Mouse (Mus musculus) adrenal gland, adult 2 months (tissue): ENCODE results near the gene Usp30. TPM values are rescaled to one million over a fixed set of nuclear protein-coding genes. Genes with fewer than 3 reads are reported as not detected.
A peak's percentile ranks its signal among the peaks of the same experiment; 100 is the strongest.

Experiments
- DNase-seq: peaks from one replicate; pipeline ENCODE4 v3.0.0; 2021
- polyA plus RNA-seq: library from polyadenylated mRNA; depleted of rRNA; stranded (reverse); fragments of >200 nt; gene quantifications from 2 replicates; pipeline ENCODE4 v1.2.3, GENCODE M21; 2012
- total RNA-seq, 2 experiments: library from RNA; stranded (reverse); gene quantifications; 2 replicates each; pipeline ENCODE4 v1.2.3; 2021

Usp30 gene
- total and polyA plus RNA-seq, 3 experiments: 25.4 to 40.0 (median 31.3) TPM

DNA sequence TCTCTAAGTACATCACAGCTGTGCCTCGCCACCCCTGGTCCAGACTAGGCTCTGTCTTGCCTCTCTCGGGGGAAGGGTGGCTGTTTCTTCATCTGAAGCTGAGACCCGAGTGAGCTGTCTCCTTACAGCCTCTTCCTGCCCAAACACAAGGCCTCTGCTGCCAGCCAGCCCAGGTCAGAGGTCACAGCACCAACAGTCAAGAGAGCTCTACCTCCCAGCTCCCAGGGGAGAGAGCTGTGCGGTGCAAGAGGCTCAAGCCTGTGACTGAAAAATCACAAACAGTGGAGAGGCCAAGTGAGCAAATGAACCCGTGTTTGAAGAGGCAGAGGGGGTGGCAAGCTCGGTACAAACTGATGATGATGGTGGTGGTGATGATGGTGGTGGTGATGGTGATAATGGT is 1.3 kb downstream of the Usp30 start:
- DNase-seq: no peak

DNA sequence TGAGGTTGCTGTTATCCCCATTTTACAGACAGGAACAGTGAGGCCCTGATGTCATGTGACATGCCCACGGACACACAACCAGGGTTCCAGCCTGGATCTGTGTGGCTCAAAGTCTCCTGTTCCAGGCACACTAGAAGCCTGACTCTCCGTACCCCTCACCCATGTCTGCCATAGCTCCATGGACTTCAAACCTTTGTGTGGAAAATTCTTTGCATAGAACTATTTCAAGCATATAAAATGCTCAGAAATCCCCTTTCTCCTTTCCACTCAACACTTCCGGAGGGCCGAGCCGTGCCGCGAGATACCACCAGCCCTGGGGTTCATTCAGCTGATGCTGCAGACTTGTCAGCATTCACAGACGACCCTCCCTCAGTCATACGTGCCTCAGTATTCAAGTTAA is 2.3 kb downstream of the Usp30 start:
- no peak for DNase-seq

DNA sequence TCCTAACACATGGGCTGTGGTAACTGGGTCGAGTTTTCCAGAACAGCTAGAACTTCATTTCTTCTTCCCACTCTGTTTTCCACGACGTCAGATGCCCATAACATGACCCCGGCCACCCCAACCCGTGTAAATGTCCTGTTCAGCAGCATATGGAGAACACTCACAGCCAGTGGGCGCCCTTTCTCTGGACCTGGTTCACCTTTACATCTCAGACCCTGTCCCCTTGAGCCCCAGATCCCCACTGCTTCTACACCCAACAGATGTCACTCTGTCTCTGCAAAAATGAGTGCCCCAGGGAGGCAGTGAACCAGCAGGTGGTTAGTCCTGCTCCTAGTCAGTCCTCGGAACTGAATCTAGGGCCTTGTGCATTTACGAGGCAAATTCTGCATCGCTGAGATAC is 2.7 kb downstream of the Usp30 start:
- no peak for DNase-seq

DNA sequence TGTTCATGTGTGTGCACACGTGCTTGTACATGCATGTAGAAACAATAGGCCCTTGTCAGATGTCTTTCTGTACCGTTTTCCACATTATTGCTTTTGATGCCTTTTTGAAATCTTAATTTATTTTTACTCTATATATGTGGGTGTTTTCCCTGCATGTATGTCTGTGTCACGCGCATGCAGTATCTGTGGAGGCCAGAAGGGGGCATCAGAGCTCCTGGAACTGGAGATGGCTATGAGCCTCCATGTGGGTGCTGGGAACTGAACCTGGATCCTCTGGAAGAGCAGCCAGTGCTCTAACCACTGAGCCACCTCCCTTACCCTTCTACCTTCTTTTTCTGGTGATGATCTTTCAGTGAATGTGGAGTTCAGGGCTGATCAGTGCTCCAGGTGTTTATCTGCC is 5.6 kb downstream of the Usp30 start:
- DNase-seq: no peak

DNA sequence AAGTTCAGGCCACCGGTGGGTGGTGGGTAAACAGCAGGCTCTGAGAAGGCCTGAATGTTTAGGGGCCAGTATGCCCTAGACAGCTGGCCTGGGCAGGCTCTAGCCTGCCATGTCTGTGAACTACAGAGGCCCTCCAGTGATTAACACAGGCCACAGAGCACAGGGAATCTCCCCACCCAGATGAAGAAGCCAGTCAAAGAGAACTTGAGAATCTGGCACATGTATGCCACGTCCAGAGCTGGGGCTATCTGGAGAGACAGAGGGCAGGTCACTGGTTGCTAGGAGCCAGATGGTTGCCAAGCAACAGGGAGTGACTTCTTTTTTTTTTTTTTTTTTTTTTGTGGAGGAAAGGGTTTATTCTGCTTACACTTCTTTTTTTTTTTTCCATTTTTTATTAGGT is 7.0 kb downstream of the Usp30 start:
- no peak for DNase-seq

DNA sequence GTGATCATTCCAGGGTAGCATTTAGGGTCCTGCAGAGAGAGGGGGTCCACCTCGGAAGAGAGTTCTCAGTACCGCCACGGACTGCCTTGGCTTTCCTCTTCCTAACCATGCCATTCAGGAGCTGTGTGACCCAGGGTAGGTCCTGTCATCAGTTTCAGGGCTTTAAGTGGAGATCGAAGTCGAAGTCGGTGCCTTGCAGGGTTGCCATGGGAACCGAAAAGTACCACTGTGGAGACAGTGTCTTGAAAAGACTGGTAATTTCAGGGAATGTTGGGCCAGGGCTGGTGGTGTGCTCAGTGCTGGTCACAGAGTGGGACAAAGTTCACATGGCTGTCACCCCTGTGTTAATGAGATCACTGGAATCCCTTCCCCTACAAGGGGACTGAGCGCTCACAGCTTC is 11.7 kb downstream of the Usp30 start:
- no peak for DNase-seq

DNA sequence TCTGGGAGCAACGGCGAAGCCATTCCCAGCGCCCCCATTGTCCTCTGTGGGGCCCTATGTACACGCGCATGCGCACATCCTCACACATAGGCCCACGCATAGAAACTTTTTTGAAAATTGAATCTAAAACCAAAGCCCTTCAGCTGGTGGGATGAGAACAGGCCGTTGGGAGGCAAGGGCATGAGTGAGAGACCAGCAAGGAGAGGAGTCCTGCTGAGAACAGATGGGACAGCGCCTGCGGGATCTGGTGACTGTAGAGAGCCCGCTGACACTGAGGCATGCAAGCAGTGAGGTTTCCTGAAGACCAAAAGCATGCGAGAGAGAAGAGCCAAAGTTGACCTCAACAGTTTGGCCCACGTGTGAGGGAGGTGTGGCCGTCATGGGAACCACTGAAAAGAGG is 20.2 kb downstream of the Usp30 start:
- no peak for DNase-seq

DNA sequence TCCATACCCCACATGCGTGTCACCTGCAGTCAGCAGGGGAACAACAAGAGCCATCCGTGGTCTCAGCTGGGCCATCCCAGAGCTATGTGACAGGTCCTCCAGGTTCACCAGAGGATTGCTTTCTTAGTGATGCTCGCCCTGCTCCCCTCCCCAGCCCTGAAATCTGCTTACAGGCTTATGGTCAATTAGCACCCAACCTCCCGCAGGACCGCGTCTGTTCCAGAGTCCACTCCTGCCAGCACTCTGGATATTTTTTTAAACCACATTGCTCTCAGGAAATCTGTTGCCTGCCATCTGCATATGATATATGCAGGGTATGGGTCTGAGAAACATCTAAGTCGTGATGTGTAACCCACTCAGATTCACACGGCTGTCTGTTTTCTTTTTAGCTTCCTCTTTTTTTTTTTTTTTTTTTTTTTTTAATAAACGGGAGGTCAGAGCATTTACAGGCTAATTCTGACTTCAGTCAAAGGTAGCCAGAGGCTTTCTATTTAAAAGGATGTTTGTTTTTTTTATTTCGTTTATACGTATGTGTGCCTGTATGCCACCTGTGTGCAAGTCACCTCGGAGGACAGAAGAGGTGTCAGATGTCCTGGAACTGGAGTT is 22.7 kb downstream of the Usp30 start:
- DNase-seq: no peak

DNA sequence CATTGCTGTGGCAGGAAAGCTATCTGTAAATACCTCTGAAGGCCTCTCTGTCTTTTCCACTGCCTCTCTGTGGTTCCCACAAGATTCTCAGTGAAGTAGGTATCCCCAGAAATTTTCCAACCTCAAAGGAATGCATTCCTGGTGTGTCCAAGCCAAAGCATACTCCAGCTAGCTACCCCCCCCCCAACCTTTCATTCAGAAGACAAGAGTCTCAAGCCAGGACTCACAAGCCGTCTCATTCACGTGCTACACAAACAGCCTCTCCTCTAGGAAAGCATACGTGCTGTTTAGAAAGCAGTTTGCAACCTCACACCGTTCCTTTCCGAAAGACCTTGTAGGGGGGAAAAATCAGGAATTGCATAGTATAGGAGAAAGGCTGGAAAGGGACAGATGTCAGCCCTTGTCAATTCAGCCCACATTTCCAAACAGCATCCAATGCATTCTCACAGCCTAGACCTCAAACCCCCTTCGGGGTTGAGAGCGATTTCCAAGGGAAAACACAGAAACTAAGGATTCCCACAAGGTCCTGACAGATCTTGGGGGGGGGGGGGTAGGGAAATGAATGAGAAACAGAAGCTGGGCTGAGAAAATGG is 25.3 kb downstream of the Usp30 start:
- no peak for DNase-seq

DNA sequence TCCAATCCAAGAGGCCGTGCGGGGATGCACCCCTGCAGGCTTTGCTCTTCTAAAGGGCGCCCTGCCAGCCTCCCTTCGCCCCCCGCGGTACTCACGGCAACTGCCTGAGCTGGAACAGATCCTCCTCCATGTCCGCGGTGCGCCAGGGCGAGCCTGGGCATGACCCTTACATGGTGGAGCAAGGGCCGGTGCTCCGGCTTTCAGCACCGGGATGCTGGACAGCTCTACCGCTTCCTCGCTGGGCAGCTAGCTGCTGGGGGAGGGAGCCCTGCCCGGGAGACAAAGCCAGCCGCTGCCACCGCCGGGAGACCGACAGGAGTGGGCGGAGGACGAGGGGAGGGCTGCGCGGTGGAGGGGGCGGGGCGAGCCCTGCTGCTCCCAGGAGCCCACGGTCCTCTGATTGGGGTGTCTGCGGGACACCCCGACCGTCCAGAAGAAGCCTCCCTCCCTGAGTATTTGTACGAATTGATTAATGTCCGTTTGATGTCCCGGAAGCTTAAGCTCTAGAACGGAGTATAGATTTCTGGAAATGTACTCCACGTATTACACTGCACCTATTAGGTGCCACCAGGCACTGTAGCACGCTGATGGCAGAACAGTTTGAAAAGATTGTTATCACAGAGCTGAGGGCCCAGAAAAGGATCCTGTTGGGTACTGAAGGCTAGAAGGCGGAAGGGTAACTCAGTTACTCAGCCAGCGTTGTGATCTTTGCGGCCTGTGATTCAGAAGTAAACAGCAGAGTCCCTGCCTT is 26.0 kb downstream of the Usp30 start, which contains the start of gene Svop:
Gene Svop (minus strand): TSS at position 514 of the 751 bp plus-strand sequence.
- peak; percentile 82 for DNase-seq

DNA sequence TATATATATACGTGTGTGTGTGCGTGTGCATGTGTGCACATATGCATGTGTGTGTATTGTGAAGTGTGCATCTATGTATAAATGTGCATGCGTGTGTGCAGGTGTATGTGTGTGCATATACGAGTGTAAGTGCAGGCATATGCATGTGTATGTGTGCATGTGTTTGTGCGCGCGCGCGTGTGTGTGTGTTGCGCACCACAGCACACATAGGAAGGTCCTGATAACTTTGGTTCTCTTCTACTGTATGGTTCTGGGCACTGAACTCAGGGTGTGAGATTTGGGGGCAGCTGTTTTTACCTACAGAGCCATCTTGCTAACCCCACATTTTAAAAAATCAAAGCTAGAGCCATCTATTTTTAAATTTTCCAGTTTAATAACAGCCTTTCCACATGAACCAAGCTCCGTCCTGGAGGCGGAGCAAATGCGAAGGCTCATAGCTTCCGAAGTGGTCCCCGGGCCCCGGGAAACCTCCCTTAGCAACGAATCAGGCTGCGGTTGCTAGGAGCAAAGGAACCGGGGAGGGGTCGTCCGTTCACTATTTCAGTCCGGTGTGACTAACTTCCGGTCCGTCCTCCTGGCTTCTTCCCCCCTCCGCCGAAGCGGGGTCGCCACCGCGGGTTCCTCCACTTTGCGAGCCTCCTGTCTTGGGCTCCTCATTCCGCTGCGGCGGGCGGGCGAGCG is 34.6 kb downstream of the Usp30 start:
- DNase-seq: peak; percentile 94

DNA sequence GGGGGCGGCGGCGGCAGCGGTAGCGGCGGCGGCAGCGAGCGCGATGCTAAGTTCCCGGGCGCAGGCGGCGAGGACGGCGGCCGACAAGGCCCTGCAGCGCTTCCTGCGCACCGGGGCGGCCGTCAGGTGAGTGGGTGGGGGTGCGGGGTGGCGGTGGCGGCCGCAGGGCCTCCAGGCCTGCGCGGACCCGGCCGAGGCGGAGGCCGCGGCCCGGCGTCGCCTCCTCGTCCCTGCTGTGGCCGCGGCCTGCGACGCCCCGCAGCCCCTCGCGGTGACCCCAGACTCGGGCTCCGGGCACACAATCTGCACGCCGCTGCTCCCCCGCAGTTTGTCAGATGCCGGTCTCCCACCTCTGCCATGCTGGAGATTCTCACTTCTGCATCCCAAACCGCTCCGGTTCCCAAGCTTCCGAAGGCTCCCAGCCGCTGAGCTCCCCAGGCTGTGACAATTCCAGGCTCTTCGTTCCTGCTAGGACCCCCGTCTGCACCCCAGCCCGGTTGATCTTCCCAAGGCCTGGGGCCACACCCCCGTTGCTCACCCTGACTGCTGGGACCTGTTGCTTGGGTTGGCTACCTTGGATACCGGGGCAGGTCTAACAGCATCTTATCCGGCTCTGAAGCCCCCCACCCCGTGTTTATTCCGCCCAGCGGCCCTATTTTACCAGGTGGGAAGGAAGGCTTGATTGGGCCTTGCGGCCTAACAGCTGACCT is 35.3 kb downstream of the Usp30 start:
- no peak for DNase-seq

DNA sequence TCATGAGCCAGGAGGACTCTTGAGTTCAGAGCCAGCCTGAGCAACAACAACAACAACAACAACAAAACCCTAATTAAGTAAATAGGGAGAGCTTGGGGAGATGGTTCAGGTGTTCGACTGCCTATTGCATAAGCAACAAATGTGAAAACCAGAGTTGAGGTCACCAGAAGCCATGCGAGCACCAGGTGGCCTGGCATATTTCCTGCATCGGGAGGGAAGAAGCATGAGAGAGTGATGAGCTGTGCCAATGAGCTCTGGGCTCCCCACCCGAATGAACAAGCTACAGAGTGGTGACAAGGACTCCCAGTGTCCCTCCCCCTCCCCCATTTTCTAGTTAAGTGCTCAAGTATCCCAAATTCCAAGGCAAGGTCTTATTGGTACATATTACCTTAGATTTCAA is 36.6 kb downstream of the Usp30 start:
- no peak for DNase-seq

DNA sequence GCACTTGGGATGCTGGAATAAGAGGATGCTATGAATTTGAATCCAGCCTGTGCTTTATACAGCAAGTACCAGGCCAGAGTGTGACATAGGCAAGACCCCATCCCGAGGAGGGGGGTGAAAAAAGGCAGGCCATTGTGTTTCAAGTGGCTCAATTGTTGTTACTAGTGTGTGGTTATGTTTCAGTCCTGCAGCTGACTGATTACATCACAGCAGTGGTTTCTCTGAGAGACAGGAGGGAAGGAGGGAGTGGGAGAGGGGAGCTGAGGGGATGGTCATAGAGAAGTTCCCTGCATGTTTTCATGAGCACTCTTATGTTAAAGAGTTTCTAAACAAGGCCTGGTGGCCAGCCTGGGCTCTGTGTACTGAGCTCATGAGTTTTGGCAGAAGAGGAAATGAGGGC is 37.5 kb downstream of the Usp30 start:
- no peak for DNase-seq

DNA sequence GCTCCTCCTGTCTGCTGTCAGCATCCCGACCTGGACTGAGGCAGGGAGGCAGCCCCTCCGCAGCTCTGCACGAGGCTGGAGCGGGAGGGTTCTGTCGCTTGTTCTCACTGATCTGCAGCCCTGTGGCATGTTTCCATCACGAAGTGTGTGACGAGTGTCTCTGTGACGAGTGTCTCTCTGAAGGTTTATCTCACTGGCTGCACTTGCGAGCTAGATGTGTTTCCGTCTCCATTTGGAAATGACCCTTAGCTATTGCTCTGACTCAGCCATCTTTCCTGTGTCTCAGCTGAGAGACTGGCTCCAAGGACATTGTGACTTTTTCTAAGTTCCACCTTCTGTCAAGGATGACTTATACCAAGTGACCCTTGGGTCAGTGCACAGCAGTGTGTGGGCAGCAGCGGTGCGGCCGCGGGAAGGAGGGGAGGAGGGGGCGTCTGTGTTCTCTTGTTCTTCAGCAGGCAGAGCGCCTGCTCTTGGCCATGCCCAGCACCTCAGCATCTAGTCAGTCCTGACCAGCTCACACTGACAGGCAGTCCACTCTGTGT is 41.2 kb downstream of the Usp30 start:
- DNase-seq: peak; percentile 76

DNA sequence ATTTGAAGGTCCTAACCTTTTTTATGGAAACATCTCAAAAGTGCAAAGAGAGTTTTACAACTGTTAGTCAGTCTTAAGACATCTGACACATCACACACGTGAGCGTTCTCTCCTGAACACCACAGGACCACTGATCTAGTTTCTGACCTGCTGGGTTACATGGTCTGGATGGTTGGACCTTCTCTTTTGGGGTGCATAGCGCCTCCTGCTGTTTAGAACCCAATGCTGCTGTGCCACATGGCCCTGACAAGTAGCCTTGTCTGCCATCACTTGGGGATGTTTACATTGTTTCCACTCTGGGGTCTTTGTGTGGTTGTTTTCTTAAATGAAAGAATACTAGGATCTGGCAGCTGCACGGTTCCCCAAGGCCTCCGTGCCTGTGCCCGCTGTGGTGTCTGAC is 48.1 kb downstream of the Usp30 start:
- no peak for DNase-seq

DNA sequence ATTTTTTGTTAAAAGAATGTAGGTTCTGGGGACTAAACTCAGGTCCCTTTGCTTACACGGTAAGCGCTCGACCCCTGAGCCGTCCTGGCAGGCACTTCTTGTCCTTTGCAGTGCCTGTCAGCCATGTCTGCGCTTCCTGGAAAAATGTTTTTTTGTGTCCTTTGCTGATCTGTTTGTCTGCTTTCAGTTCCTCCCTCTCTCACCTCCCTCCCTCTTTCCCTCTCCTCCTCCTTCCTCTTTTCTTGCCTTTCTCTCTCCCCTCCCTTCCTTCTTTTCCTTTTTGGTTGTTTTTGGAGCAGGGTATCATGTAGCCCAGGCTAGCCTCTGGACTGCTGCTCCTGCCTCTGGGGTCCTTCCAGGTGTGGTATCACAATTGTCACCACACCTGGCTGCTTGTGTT is 49.8 kb downstream of the Usp30 start:
- no peak for DNase-seq

DNA sequence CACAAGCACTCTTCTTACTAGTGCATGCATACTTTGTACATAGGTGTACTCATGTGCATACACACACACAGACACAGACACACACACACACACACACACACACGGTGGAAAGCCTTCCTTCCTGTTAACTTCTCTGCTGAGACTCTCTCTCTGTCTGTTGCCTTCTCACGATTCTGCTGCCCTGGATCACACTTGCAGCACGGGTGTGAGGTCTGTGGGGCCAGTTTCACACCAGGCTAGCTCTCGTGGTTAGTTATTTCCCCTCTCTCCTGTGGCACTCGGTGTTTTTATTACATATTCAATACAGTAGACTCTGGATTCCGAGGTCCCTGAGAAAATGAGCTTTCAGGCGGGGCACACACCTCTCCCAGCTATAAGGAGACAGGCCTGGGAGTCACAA is 51.3 kb downstream of the Usp30 start:
- no peak for DNase-seq

DNA sequence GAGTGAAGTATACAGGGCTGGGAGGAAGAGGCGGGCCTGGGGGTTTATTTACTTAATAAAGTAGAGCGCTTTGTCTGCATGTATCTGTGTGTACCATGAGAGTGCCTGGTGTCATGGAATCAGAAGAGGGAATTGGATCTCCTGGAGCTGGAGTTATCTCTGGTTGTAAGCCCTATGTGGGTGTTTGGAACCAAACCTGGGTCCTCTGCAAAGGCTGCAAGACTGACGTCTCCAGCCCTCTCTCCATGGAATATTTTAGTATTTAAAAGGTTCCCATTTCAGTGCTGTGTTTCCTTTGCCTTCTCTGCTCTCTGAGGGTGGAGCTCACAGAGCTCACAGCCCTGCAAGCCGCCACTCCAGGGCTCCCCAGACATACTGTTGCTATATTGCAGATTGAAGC is 54.5 kb downstream of the Usp30 start:
- no peak for DNase-seq

DNA sequence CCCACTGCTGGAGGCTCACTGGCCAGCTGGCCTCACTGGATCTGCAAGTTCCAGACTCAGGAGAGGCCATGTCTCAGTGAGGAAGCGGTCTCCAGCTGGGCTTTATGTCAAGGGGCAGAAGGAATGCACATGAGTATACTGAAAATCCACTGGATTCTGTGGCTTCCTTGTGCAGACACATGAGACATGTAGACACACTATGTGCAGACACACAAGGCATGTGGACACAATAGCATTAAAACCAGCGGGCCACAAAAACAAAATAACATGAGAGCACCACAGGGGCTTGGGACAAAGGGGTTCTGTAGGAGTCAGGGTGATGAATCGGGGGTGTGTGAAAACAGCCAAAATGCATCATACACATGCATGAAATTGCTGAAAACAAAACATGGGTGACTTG is 60.7 kb downstream of the Usp30 start:
- DNase-seq: no peak

DNA sequence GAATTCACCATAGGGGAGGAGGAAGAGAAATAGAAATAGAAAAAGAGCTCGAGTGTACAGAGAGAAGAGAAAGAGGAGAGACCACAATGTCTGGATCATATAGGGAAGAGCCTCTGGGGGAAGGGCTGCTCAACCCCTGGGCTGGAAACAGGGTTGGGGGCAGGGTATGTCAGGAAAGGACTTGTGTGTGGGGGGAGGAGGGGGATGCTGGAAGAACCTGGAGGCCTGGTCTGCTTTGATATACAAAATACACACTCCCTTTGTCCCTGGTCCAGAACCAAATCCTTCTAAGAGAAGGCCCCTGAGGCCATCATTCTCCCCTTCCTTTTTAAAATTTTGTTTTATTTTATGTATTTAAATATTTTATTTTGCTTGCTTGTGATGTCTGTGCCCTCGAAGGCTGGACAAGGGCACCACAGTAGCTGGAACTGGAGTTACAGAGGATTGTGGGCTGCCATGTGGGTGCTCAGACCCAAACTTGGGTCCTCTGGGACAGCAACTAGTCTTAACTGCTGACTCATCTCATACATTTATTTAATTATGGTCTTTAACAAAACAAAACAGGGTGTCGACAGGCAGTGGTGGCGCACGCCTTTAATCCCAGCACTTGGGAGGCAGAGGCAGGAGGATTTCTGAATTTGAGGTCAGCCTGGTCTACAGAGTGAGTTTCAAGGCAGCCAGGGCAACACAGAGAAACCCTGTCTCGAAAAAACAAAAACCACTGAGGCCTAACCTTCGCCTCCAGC is 61.4 kb downstream of the Usp30 start:
- DNase-seq: no peak
